Mouse (Mus musculus) embryo, embryonic 10.5 days (tissue): ENCODE results near the gene Cpne4.

Source experiments
- DNase-seq: peaks from one replicate; pipeline ENCODE4 v3.0.0-alpha.2; 2015; ENCODE audit warnings: low spot score

Gene Cpne4

DNA sequence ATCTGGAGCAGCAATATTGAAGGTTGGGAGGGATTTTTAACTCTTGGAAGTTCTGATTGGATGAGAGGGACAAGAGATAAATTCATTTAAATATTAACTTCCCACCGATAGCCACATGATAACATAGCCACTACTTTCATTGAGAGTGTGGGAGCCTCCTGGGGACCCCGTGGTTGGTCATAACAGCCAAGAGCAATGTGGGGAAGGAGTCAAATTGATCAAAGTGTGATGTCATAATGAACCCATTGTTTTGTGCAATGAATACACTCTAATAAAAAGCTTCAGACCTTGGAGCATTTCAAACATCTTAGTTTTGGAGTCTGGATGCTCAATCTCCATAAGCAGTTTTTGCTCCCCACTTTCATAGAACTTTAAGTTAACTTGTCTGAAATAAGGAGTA is at the start of gene Cpne4:
Cpne4 (plus strand) TSS at position 301 of the 400 bp plus-strand sequence.
- no peak for DNase-seq

DNA sequence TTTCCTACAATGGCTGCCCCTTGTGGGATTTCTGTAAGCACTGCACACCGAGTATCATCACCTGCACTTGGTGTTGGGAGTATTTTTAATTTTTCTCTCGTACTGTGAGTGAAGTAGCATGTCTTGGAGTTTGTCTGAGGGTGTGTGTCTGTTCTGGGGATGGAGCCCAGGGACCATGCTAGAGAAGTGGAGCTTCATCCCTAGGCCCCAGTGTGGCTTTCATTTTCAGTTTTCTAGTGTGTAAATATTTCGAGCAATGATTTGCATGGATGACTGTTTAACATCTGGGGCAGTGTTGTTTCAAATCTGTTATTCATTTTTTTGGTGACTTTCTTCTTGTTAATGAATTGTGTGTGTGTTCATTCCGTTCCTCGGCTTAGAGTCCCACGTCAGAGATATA is 31.9 kb upstream of the Cpne4 start:
- DNase-seq: no peak

DNA sequence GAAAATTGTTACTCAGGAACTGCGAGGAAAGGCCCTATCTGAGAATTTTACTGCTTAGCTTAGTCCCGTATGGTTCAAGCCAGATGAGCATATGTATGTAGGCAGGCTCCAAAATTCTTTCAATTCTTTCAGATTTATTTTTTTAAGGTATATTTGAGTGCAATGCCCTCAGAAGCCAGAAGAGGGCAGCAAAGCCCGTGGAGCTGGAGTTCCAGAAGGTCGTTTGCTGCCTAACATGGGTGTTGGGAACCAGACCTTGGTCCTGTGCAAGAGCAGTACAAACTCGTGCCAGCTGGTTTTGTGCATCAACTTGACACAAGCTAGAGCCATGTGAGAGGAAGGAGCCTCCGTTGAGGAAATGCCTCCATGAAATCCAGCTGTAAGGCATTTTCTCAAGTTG is 11.6 kb upstream of the Cpne4 start:
- peak; percentile 3 for DNase-seq

DNA sequence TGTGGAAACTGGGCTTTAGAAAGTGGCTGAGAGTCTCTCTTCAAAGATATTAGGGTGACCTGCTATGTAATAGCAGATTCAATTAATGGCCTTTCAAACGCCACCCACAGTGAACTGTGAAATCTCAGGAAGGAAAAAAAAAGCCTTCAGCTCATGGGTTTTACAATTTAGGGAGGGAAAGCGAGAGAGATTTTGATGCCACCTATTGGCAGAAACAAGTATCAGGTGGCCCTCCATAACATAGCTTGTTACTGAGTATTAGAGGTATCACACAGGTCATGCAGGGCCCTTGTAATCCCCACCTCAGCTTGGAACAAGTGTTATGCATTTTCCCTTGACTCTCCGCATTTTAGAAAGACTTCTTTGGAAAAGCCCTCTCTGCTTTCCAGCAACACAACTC is 18.7 kb downstream of the Cpne4 start:
- no peak for DNase-seq

DNA sequence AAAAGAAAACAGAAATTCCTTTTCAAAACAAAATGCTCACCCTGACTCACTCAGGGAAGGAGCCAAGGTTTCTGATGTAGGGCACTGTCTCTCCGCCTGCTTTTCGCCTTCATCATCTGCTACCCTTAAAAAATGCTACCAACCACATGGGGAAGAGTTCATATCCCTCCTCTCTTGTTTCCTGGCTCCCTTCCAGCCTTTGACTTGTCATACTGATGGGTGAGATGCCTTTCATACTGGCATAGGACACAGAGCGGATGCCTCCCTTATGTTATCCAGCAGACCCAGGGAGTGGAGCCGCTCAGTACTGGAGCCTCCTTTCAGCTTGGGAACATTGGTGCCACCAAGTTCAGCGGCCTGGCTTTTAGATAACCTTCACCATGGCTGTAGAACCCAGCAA is 19.4 kb downstream of the Cpne4 start:
- no peak for DNase-seq

DNA sequence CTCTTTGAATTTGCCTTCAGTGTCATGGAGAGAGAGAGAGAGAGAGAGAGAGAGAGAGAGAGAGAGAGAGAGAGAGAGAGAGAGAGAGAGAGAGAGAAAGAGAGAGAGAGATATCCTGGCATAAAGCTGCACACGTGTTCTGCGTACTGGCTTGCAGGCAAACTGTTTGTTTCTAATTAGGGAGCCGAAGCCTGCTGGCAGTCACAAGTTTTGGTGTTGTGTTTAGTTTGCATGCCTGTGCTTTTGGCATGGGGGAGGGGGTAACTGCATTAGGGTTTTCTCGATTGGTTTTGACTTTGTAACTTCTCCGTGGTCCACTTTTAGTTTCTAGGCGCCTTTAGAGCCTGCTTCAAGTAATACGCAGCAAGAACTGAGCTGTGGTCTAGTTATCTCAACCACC is 20.0 kb downstream of the Cpne4 start:
- DNase-seq: no peak

DNA sequence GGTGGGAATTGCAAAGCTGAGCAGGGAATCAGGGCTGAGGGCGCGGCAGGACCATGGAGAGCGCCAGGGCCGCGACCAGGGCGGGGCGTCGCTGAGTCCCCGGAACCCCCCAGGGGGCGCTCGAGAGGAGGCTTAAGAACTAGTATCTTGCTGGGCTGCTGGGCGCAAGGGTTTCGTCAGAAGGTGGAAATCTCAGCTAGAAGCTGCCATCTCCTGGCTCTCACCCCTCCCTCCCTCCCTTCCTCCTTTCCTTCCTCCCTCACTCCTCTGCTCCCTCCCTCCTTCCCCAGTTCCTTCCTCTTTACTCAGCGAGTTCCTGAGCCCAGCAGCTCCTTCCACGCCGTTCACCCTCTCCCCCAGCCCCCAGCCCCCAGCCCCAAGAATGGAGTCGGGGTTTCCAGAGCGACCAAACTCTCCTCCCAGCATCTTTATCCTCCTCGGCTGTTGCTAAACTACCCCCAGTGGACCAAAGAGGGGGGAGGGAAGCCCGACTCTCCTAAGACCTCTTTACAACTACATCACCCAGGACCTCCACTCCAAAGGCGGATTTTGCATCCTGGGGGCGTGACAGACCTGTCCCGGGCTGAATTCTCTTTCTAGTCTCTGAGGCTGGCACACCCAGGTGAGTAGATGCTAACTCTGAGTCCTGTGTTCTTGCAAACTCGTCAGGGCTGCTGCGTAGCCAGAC is 22.5 kb downstream of the Cpne4 start:
- DNase-seq: peak; percentile 90

DNA sequence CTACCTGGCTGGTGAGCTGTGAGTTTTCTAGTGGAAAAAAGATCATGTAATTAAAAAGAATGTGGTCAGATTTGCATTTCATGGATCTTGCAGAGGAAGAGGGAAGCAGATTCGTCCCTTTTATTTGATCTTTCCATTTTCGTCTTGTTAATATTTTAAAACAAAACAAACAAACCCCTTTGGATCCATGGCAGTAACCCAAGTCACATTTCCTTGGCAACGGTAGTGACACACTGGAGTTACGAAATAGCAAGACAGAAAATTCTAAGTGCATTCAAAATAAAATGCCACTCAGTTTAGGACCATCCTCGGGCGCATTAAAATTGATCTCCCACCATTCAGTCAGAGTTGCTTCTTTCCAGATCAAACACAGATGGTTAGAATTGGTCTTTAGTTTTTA is 25.8 kb downstream of the Cpne4 start:
- no peak for DNase-seq

DNA sequence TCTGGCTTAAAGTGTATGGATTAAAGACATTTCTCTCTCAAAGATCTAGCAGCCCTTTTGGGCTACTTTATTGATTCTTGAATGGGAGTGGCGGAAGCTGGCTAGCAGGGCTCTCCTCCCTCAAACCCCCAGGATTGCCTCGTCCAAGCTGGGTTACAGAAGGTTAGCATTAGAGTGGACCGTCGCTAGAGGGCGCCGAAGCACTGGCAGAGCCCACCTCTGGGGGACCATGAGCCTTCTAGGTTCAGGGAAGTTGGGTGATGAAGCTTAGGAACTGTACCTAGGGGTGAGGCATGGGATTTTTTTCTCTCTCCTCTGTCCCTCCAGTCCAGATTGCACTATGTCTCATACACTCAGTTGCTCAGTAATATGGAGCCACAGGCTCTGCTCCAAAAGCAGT is 27.4 kb downstream of the Cpne4 start:
- DNase-seq: peak; percentile 89

DNA sequence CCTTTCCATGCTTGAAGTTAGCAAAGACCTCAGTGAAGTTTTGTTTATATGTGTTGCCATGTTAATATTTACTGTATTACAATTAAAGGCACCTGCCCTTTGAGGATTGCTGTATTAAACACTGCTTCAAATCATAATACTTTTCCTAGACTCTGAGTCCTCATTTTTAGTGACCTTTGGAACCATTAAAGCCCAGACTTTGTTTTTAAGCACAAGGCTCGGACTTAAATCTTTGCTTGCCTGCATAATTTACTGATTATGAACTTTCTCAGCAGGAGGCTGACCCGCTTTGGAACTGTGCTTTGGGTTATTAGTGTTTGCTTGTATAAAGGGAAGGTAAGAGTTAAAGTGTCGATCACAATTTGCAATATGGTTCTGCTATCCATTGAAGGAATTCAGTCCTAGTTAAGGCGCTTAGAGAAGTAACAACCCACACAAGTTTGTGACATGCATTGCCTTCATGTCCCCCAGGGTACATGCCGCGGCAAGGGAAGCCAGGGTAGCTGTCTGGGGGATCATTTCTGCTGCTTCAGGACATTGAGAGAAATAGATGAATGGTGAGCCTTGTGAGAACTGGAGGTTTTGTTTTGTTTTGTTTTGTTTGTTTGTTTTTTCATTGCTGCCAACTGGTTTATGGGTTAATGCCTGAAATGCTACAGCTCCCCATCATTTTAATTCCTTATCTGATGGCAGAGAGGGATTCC is 35.0 kb downstream of the Cpne4 start:
- DNase-seq: no peak

DNA sequence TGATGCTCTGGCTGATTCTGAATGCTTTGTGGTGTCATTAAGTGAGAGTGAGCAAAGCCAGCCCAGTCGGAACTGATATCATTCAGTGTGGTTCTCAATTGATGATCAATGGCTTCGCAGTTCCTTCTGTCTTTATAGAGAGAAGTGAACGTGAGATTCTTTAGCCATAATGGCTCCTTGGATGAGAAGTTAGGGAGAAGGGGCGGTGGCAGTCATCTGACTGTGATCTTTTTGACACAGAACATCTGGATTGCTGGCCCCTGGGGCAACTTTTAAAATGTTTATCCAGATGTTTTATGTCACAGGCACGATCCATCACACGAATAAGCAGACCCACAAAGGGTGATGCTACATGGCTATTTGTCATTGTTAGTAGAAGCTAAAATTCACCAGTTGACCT is 35.6 kb downstream of the Cpne4 start:
- peak; percentile 49 for DNase-seq

DNA sequence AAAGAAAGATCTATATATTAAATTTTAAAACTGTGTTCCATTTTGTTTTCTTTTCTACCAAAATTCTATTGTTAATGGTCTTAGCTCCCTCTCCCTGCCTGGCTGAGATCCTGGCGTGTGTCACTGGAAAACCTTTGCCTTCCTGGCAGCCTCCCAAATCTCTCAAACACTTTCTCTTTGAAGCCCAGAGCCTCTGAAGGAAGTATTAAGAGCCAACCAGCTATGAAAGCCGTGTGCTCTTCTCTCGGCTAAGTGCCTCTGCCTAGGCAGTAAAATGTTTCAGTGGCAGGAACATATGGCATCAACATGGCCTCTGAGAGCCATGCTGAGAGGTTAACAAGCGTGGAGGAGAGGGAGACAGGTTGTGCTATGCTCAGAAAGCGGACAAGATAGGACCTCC is 47.5 kb downstream of the Cpne4 start:
- DNase-seq: peak; percentile 35

DNA sequence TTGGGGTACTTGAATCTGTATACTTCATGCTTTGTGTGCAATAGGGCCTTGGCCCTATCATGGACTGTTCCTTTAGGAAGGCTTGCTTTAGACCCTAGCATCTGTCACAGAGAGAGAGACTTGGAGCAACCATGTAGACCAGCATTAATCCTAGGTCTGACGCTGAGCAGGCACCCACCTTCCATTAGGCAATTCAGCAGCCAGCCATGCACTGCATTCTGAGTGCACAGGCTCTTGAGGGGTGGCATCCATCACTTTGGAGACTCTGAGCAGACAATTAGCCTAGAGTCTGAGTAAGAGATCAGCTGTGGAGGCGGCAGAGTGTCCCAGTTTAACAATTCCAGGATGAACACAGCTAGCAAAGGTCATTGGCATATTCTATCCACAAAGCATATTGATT is 47.9 kb downstream of the Cpne4 start:
- DNase-seq: no peak

DNA sequence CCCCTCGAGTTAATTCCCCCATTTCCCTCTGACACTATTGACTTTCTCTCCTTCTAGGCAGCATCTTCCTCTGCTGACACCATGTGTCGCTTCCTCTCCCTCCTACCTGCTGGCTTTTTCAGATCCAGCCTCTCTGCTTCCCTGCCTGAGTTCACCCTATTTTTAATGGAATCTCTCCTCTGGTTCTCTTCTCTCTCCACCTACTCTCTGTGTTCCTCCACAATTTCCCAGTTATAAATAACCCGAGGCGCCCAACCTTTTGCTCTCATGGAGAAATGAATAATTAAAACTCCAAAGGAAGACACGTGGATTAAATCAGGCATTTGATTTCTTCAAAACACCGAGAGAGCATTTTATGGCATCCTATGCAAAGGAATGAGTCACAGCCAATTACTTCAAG is 65.4 kb downstream of the Cpne4 start:
- DNase-seq: no peak

DNA sequence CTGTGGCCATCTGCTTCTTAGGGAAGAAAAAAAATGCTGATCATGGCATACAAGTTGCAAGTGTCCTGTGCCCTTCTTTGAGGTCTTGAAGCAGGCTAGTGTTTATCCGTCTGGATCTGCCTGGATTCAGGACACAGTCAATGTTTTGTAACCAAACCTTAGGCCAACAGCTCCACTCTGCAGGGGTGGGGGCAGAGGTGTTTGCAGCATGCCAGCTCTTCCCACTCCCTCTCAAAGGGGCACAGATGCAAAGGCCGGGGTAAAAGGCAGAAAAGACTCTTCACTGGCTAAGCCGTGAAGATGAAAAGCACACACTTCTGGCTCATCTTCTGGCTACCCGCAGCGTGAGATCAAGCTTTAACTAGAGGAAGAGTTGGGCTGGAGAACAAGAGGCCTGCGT is 69.6 kb downstream of the Cpne4 start:
- no peak for DNase-seq

DNA sequence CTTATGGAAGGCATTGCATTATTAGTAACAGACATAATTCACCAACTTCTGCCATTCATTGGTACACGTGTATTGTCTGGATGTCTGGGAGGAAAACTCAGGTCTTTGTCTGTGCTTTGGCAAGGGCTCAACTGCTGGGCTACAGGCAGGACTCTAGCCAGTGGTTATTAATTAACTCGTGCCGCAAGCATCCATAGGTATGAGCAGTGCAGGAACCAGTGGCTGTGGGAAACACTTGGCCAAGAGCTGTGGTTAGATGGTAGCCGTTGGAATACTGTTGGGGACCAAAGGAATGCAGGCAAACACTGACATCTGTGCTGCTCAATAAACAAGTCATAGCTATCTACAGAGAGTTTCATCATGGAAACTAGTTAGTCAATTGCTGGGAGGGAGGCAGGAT is 76.5 kb downstream of the Cpne4 start:
- DNase-seq: no peak

DNA sequence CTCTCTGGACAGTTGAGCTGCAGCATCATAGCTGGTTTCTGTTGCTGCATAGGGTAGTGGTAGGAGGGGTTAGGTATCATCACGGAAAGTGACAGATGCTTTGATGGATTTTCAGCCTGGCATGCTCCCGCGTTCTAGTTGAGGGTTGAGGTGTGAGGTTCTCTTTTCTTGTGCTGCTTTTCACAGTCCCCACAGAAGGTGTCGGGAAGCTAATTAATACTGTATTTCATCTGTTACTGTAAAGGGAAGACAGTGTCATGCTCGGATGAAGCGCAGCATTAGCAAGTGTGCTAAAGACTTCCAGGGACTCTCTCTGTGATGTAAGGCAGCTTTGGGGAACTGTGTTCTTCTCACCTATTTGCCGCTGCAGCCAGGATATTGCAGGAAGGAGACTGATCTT is 80.7 kb downstream of the Cpne4 start:
- no peak for DNase-seq

DNA sequence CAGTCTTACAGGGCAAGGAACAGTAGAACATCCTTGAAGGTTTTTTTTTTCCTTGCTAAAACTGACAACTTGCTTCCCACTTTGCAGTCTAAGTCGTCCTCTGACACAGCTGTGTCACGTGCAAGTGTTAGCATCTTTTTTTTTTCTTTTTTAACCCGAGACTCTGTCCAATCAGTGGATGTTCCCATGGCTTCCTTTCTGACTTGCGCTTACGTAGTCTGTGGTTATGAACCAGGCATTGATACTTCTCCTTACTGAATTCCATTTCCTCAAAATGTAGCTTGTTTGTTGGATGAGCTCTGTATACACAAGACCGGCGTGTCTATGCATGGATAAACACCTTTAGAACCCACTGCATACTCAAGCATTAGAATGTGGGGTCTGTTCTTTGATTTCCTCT is 82.2 kb downstream of the Cpne4 start:
- no peak for DNase-seq

DNA sequence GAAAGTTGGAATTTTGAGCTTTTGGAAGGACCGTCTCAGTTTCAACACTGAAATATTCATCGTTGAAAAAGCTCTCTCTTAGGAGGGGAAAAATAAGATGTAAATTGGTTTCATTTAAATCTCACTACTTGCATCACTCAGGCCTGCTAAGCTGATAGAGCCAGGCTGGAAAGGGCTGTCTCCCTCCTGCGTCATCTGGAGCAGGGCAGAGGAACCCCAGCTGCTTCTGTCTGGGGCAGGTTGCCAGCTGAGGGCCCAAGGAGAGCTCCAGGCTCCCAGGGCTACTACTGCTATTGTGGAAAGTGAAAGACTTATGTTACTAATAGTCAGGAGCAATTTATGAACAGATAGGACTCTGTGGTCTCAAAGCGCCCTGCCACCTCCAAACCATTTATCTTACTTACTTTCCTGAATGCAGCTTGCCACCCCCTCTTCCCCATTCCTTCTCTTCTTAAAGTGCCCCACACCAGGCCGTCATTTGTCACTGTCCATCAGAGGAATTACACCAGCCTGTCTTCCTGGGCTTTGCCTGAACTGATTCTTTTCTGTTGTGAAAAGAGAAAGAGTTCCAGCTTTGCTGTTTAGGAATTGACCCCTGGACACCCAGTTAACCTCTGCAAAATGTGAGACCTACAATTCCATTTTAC is 99.4 kb downstream of the Cpne4 start:
- DNase-seq: peak; percentile 37

DNA sequence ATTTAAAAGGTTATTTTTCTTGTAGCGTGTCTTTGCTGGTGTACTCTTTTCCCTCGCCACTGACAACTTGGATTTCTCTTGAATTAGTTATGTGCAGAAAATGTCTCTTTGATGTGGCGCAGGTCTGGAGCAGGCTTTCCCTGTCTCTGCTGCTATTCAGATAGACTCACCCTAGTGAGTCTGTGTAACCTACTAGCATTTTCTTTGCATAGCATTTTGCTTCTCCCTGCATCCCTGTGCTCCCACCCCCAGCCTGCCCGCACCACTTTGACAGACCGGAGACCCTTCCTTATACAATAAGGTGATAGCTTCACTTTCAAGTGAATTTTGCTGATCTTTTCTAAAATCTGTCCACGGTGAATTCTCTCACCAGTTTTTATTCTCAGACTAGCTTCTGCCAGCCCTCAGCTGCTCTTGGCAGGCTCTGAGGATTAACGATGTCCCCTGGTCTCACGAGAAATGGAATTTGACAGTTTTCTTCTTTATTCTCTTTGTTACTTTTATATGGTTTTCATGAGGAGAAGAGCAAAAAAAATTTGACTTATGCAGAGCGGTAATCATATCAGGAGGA is 105.7 kb downstream of the Cpne4 start:
- DNase-seq: no peak

DNA sequence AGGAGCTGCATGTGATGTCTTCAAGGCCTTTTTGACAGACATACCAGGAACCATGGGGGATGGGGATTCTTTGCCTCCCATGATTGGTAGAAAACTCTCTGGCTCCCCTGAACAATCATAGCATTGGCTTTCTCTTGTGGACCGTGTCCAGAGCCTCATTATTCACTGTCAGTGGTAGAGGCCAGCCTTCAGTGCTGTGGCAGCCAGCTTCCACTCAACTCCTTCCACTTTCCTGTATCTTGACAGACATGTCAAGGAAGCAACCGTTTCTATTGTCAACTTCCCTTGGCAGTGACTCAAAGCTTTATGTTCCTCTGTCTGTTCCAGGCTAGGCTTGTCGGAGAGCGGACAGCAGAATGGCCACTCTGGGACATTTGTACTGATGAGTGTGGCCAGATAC is 112.7 kb downstream of the Cpne4 start:
- DNase-seq: peak; percentile 9

DNA sequence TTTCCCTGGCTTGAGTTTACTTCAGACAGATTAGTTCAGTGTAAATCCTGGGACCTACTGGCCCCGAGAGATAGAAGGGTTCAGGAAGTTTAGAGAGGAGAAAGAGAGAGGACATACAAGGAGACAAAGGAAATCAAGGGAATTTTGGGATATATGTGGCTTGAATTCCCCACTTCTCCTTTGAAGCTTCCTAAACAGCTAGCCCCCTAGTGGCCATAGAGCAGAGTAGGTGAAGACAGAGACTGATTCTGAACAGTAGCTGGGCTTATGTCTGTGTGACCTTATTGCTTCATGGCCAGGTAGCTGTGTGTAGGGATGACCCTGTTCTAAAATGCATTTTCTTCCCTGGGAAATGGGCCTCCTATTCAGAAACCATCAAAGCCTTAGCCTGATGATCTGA is 129.6 kb downstream of the Cpne4 start:
- DNase-seq: peak; percentile 78

DNA sequence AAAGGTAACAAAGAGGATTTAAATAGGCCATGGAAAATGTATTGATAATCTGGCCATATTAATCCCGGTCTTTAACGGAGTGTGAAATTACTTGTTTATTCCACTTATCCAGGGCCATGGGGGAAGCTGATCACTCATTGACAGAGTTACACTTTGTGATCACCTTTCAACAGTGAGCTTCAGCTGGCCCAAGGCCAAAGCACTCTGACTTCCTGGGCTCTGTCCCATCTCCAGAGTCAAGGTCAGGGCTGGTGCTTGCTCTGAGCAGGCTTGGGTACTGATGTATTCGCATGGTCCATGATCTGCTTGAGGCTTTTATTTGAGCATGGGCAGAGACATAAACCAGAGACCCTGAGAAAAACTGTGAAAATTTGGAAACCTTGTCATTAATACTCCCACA is 131.5 kb downstream of the Cpne4 start:
- no peak for DNase-seq
